Mouse (Mus musculus) midbrain, embryonic 13.5 days (tissue): ENCODE data around the gene Plau. TPM values are rescaled to one million over a fixed set of nuclear protein-coding genes. Genes with fewer than 3 reads are reported as not detected.

Experiments used
- ATAC-seq: fragments of 200-750 bp; cut with Nextera tagmentation; 2 replicates; pipeline ENCODE4 v1.8.0; 2017; ENCODE audit warnings: mild to moderate bottlenecking, moderate TSS enrichment, moderate library complexity
- H3K27ac ChIP-seq: fragments of 300-500 bp; sonication (generic); 2 replicates; pipeline ENCODE4 v1.5.1; 2015; ENCODE audit warnings: inconsistent platforms, mild to moderate bottlenecking, moderate library complexity
- H3K27me3 ChIP-seq: fragments of 300-500 bp; sonication (generic); 2 replicates; pipeline ENCODE4 v1.6.1; 2015; ENCODE audit warnings: mild to moderate bottlenecking, inconsistent platforms
- H3K36me3 ChIP-seq: fragments of 300-500 bp; sonication (generic); 2 replicates; pipeline ENCODE4 v1.6.1; 2015; ENCODE audit warnings: mild to moderate bottlenecking, inconsistent platforms
- H3K4me1 ChIP-seq: fragments of 300-500 bp; sonication (generic); replicated peaks from 2 replicates; pipeline ENCODE4 v1.6.1; 2015; ENCODE audit warnings: inconsistent platforms
- H3K4me2 ChIP-seq: fragments of 300-500 bp; sonication (generic); replicated peaks from 2 replicates; pipeline ENCODE4 v1.6.1; 2015; ENCODE audit warnings: moderate library complexity, mild to moderate bottlenecking, inconsistent platforms
- H3K4me3 ChIP-seq: fragments of 300-500 bp; sonication (generic); replicated peaks from 2 replicates; pipeline ENCODE4 v1.5.1; 2015; ENCODE audit warnings: mild to moderate bottlenecking, inconsistent platforms
- H3K9ac ChIP-seq: fragments of 300-500 bp; sonication (generic); replicated peaks from 2 replicates; pipeline ENCODE4 v1.6.1; 2015; ENCODE audit warnings: mild to moderate bottlenecking, inconsistent platforms
- H3K9me3 ChIP-seq: fragments of 300-500 bp; sonication (generic); 2 replicates; pipeline ENCODE4 v1.6.1; 2016; ENCODE audit warnings: mild to moderate bottlenecking, inconsistent platforms
- WGBS: fragments of 180-500 bp; shearing (Covaris S2); methylation state at CpG from one replicate; pipeline ENCODE4 v1.1.7; 2015; 5-methylcytosine and 5-hydroxymethylcytosine counted together
- polyA plus RNA-seq: library from polyadenylated mRNA; unstranded; fragments of >200 nt; fragmentation: Nextera tagmentation; extraction: Ambion mirVana; gene quantifications from 2 replicates; pipeline ENCODE4 v1.2.1, GENCODE M21; 2015

The Plau gene
- polyA plus RNA-seq, 1 experiment from 2014 or later = 0.34 TPM

DNA sequence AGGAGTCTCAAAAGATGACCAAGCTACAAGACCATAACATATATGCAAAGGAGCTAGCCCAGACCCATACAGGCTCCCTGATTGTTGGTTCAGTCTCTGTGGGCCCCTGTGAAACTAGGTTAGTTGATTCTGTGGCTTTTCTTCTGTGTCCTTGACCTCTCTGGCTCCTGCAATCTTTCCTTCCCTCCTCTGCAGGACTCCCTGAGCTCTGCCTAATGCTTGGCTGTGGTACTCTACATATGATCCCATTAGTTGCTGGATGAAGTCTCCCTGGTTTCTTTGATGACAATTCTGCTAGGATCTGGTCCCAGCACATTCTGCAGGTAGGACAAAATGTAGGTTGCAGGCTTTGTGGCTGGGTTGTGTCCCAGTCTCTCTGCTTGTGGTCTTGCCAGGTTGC, 15.3 kb downstream of the Plau start:
- Histone ChIP-seq H3K4me2 (no peak overlapping the region), H3K9ac (no peak overlapping the region), H3K9me3 (no peaks in the 10 kb centered on the region), H3K4me1 (no peaks in the 10 kb centered on the region), H3K36me3 (no peaks in the 10 kb centered on the region), H3K27me3 (no peaks in the 10 kb centered on the region), H3K4me3 (no peak overlapping the region), H3K27ac (no peak overlapping the region)
- no peak for ATAC-seq

DNA sequence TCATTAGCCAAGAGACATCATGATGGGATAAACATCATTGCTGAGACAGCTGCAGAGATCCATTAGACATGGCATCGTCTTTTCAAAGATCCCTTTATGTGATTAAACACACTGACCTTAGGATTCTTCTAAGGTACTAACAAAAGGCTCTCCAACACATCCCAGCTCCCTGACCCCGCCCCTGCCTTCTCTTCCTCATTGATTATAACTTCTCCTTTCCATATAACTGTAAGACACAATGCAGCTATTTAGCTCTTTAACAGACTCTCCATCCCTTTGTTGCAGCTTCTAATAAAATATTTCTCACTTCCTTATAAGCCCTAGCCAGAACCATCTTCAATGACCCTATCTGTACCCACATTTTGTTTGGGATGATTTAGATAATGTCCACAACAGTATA, 24.7 kb downstream of the Plau start:
- Histone ChIP-seq H3K4me2 (no peak overlapping the region), H3K36me3 (no peaks in the 10 kb centered on the region), H3K27me3 (no peaks in the 10 kb centered on the region), H3K9ac (no peak overlapping the region), H3K4me3 (no peak overlapping the region), H3K4me1 (no peaks in the 10 kb centered on the region), H3K27ac (no peak overlapping the region), H3K9me3 (no peaks in the 10 kb centered on the region)
- no peak for ATAC-seq
- WGBS = 60% methylated on average over 2 of the region's 2 CpGs

DNA sequence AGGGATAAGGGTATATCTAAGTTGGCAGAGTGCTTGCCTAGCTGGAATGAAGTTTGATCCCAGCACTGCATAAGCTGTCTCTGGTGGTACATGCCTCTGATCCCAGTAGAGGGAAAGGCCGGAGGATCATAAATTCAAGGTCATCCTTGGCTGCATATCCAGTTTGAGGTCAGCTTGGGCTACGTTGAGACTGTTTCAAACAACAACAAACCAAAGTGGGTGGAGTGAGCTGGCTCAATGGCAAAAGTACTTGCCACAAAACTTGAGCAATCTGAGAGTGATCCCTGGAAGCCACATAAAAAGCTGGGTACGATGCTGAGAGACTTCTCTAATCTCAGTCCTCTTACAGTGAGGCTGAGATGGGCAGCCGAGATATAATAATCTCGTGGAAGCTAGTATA, 25.1 kb downstream of the Plau start:
- Histone ChIP-seq H3K9me3 (no peaks in the 10 kb centered on the region), H3K4me1 (no peaks in the 10 kb centered on the region), H3K4me2 (no peak overlapping the region), H3K4me3 (no peak overlapping the region), H3K36me3 (no peaks in the 10 kb centered on the region), H3K9ac (no peak overlapping the region), H3K27me3 (no peaks in the 10 kb centered on the region), H3K27ac (no peak overlapping the region)
- 86% methylated on average over 5 of the region's 5 CpGs for WGBS
- no peak for ATAC-seq

DNA sequence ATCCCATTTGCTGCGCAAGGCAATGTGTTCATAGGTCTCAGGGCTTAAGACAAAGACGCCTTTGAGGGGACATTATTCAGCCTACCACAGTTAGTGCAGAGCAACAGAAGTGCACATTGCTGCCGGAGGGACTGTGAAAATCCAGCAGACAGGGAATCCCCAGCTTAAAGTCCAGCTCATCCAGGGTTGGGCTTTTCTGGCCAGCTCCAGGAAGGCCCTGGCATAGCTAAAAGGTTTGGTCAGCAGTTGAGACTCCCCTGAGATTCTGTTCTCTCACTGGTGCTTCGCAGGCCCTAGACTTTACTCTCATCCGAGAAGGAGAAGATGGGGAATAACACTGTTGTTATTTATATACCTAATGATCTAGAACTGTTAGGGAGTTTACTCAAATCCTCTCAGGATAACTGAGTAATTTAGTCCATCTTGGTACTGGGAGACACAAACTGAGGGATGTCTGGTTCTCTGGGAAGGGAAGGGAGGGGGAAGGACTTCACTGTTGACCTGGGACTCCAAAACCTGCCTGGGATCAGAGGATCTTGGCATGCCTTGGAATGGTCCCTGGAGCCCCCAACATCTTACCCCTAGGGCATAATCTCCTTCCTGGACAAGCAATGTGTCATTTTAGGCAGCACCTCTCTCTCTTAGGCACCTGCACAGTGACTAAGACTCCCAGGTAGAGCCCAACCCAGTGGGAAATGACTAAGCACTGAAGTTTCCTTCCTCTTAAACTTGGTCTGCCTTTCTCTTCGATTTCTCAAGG, 27.0 kb downstream of the Plau start:
- H3K9me3 ChIP-seq = no peaks in the 10 kb centered on the region
- H3K9ac ChIP-seq = no peak overlapping the region
- H3K36me3 ChIP-seq = no peaks in the 10 kb centered on the region
- no peak overlapping the region for H3K4me2 ChIP-seq
- no peaks in the 10 kb centered on the region for H3K27me3 ChIP-seq
- no peak for ATAC-seq
- H3K27ac ChIP-seq = no peak overlapping the region
- H3K4me3 ChIP-seq = no peak overlapping the region
- WGBS = 73% methylated on average over 6 of the region's 6 CpGs
- no peaks in the 10 kb centered on the region for H3K4me1 ChIP-seq

DNA sequence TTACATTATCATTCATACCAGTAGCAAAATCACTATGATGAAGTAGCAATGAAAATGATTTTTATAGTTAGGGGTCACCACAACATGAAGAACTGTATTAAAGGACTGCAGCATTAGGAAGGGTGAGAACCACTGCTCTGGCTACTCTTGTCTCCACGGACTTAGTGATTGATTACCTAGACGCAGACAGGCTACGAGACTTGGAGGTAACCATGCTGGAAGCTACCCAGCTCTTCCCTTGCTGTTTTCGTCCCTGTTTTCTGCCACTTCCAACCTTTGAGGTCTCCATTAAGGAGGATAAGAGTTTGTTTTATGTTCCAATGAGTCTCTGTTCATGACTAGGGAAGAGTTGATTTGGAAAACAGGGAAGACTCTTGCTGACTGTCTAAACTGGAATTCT, 27.7 kb downstream of the Plau start:
- WGBS = 87% methylated on average over 4 of the region's 4 CpGs

DNA sequence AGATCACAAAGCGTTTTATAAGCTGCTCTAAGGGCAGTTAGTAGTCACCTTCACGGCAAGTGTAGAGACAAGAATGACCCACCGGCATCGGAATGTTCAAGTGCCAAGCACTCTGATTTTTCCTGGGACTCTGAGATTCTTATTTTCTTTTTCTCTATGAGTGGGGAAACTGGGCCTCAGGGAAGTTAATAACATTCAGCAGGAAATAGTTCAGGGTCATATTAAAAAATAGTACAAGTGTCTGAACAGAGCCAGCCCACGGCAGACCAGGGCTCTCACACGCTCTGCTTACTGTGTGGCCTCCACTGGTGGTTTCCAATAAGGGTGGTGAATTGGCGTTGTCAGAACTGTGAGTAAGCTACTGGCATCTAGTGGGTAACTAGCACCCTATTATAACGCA, 29.1 kb downstream of the Plau start:
- Histone ChIP-seq H3K4me2 (no peak overlapping the region), H3K4me3 (no peak overlapping the region), H3K4me1 (no peaks in the 10 kb centered on the region), H3K27me3 (no peaks in the 10 kb centered on the region), H3K9ac (no peak overlapping the region), H3K9me3 (no peaks in the 10 kb centered on the region), H3K36me3 (no peaks in the 10 kb centered on the region), H3K27ac (no peak overlapping the region)
- no peak for ATAC-seq
- 92% methylated on average over 8 of the region's 8 CpGs for WGBS

More for the DNA sequence above, 27.7 kb downstream of the Plau start:
- no peak overlapping the region for H3K9ac ChIP-seq
- H3K27me3 ChIP-seq = no peaks in the 10 kb centered on the region
- H3K4me2 ChIP-seq = no peak overlapping the region
- H3K4me1 ChIP-seq = no peaks in the 10 kb centered on the region
- H3K9me3 ChIP-seq = no peaks in the 10 kb centered on the region
- no peak for ATAC-seq
- H3K27ac ChIP-seq = no peak overlapping the region
- H3K4me3 ChIP-seq = no peak overlapping the region
- no peaks in the 10 kb centered on the region for H3K36me3 ChIP-seq

DNA sequence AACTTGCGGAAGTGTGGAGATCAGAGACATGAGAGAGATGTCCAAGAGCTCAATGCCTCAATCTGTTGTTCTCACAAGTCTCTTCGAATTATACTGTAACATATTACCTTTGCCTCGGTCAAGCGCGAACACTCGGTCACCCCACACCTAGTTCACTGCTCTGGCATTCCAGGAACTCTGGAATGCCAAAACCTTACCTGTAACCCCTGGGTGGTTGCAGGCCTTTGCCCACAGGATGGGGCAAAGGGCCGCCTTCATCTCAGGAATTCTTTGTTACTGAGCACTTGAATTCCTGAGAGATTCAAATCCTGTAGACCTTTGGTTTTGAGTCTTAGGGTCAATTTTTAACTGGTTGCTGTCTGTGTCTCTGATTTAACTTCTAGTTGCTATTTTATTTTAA, 29.9 kb downstream of the Plau start:
- Histone ChIP-seq H3K27me3 (no peaks in the 10 kb centered on the region), H3K9me3 (no peaks in the 10 kb centered on the region), H3K27ac (no peak overlapping the region), H3K36me3 (no peaks in the 10 kb centered on the region), H3K4me1 (no peaks in the 10 kb centered on the region), H3K4me2 (no peak overlapping the region), H3K9ac (no peak overlapping the region), H3K4me3 (no peak overlapping the region)
- no peak for ATAC-seq
- 95% methylated on average over 7 of the region's 7 CpGs for WGBS

DNA sequence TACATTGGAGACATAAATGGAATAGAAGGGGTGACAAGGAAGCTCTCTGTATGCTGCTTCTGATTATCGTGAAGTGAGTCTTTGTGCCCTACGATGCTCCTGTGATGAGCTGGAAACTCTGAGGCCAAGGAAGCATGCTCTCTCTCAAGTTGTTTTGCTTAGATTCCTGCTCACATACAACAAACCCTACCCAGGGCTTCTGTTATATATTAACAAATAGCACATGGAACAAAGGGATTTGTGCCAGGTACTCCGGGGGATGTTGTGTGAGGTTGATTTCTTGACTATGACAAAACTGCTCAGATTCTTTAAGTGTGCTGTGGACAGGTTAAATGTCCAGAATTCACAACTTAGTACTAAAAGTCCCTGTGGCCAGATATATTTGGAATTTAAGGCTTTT, 33.6 kb downstream of the Plau start:
- ATAC-seq = no peak
- Histone ChIP-seq H3K27me3 (no peaks in the 10 kb centered on the region), H3K9me3 (no peaks in the 10 kb centered on the region), H3K36me3 (no peaks in the 10 kb centered on the region), H3K9ac (no peak overlapping the region), H3K4me2 (no peak overlapping the region), H3K4me3 (no peak overlapping the region), H3K4me1 (no peaks in the 10 kb centered on the region), H3K27ac (no peak overlapping the region)
- WGBS = 93% methylated on average over 3 of the region's 3 CpGs

DNA sequence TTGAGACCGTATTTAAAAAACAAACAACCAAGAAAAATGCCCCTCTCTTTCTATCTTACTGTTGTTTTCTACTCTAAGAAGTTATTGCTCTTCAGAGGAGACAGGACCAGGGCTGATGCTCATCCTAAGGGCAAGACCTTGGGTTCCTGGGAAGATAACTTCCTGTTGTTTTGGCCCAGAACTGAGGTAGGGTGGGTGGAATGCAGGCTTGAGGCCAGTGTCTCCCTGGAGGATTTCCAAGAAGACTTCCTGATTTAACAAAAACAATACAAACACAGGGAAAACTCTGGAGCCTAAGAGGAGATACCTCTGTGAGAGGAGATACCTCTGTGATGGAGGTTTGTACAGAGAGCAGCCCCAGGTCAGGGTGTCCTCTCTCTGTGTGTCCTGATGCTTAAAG, 35.0 kb downstream of the Plau start:
- no peak overlapping the region for H3K9ac ChIP-seq
- H3K4me1 ChIP-seq = no peaks in the 10 kb centered on the region
- H3K4me2 ChIP-seq = no peak overlapping the region
- H3K27me3 ChIP-seq = no peaks in the 10 kb centered on the region
- no peaks in the 10 kb centered on the region for H3K9me3 ChIP-seq
- H3K36me3 ChIP-seq = no peaks in the 10 kb centered on the region
- H3K27ac ChIP-seq = no peak overlapping the region
- ATAC-seq = no peak
- no peak overlapping the region for H3K4me3 ChIP-seq
- 89% methylated on average over 1 of the region's 1 CpGs for WGBS

DNA sequence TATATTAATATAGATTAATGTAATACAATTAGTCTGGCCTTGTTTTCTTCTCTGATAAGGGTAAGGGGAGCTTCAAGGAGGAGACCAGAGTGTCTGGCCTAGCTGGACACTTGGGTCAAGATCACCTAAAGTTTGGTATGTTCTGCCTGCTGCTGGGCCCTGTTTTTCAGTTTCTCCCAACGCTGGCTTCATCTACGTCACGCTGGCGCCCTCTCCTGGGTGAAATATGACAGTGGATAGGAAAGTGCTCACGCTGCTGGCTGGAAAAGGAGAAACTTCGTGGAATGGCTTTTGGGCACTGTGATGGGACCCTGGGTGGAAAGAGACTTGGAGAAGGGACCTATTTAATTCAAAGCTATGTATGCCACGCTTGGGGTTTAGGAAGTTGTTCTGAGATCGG, 36.8 kb downstream of the Plau start:
- Histone ChIP-seq H3K27me3 (no peaks in the 10 kb centered on the region), H3K27ac (no peak overlapping the region), H3K9me3 (no peaks in the 10 kb centered on the region), H3K36me3 (no peaks in the 10 kb centered on the region), H3K4me1 (no peaks in the 10 kb centered on the region), H3K4me3 (no peak overlapping the region), H3K4me2 (no peak overlapping the region), H3K9ac (no peak overlapping the region)
- ATAC-seq = no peak
- 3% methylated on average over 8 of the region's 8 CpGs for WGBS

DNA sequence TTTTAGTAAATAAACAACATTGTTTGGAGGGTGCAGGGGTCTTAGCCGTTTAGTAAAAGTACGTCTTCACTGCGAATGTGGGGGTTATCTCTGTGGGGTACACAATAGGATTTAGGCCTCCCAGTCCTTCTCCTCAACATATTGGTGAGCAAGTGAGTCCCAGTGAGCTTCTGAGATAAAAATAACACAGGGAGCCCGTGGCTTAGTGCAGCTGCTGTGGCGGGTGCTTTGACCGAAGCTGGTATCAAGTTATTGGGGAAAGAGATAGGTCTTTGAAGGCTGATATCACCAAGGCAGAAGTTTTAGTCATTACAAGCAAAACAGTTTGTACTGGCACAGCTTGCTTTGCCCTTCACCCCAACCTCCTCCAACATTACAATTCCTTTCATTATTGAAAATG, 37.5 kb downstream of the Plau start:
- no peak overlapping the region for H3K27ac ChIP-seq
- no peaks in the 10 kb centered on the region for H3K4me1 ChIP-seq
- H3K9ac ChIP-seq = no peak overlapping the region
- no peak for ATAC-seq
- H3K27me3 ChIP-seq = no peaks in the 10 kb centered on the region
- no peaks in the 10 kb centered on the region for H3K9me3 ChIP-seq
- H3K36me3 ChIP-seq = no peaks in the 10 kb centered on the region
- WGBS = 50% methylated on average over 6 of the region's 6 CpGs
- H3K4me3 ChIP-seq = no peak overlapping the region
- no peak overlapping the region for H3K4me2 ChIP-seq

DNA sequence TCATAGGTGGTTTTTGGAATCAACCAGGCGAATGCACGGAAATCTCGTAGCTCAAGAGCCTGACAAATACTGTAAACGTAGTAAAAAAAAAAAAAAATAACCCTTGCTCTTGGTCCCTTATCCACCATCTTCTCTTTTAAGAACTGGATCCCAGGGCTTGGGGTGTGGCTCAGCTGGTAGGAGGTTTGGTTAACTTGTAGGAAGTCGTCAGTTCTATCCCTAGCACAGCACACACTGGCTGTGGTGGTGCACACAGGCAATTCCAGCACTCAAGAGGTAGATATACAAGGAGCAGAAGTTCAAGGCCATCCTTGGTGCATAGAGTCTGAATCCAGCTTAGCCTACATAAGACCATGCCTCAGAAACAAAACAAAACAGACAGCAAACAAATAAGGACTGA, 48.2 kb downstream of the Plau start:
- ATAC-seq = no peak
- Histone ChIP-seq H3K4me3 (no peak overlapping the region), H3K4me1 (no peaks in the 10 kb centered on the region), H3K9me3 (no peaks in the 10 kb centered on the region), H3K9ac (no peak overlapping the region), H3K36me3 (no peaks in the 10 kb centered on the region), H3K27ac (no peak overlapping the region), H3K27me3 (no peaks in the 10 kb centered on the region), H3K4me2 (no peak overlapping the region)
- WGBS = 85% methylated on average over 5 of the region's 5 CpGs
